ENCODE assay signal across 8 mouse cellular contexts in the genomic region with DNA sequence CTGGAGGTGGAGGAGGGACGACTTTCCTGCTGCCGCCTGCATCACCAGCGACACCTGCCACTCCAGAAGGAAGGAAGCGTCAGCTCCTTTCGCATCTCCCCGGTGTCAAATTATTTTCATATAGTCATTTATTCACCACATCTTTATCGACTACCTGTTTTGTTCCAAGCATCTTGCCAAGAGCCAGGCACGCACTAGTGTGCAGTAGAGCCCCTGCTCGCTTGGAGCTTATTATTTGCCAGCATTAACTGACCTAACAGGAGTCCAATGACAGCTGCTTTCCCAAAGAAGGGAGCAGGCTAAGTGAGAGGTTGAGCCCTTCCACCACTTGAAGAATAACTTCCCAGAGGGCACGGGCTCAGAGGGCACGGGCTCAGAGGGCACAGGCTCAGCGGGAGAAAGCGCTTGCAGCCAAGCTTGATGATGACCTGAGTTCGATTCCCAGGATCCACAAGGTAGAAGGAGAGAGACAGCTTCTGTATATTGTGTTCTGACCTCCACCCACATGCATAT. TPM values are rescaled to one million over a fixed set of nuclear protein-coding genes. Genes with fewer than 3 reads are reported as not detected.
A peak's percentile ranks its signal among the peaks of the same experiment; 100 is the strongest.
DNase-seq lines count a peak whose midpoint lies in the region; ATAC-seq and TF ChIP-seq lines count a peak whose summit lies in the region.

A gene (minus strand): TSS at position 337 of the 513 bp plus-strand sequence.

- peak within 1 kb of the TSS; percentile 77 for H3K4me3 ChIP-seq in lung, embryonic 16.5 days (ENCODE audit: low read length)
- peak within 1 kb of the TSS; percentile 84 for H3K4me3 ChIP-seq in embryonic facial prominence, embryonic 10.5 days
- peak within 1 kb of the TSS; percentile 88 for H3K4me3 ChIP-seq in heart, postnatal 0 days (ENCODE audit: low read depth, low read length)

- no peak for DNase-seq in lung, adult 18-20 months
- no peak for DNase-seq in embryonic facial prominence, embryonic 10.5 days (ENCODE audit: low spot score)
- DNase-seq in heart, postnatal 0 days (ENCODE audit: low spot score) = peak; percentile 45
- peak; percentile 66 to 68 for DNase-seq in kidney, postnatal 36 days
- DNase-seq in urinary bladder, adult 2 months (ENCODE audit: low spot score) = no peak
- no peak for DNase-seq in gastrocnemius, postnatal 36 days

- 0 out of 2 replicates have a peak within 1 kb of the TSS, but pooled peaks have one; percentile 20 for H3K27ac ChIP-seq in lung, embryonic 16.5 days (ENCODE audit: low read length)
- H3K27ac ChIP-seq in embryonic facial prominence, embryonic 10.5 days (replicated peaks) = peak within 1 kb of the TSS; percentile 85
- H3K27ac ChIP-seq in heart, postnatal 0 days (ENCODE audit: low read depth) = peak within 1 kb of the TSS; percentile 75

- intact Hi-C loops in gastrocnemius, postnatal 36 days (cut with DNase I) = no loop called here

- WGBS in lung, embryonic 16.5 days = 4% methylated on average over 14 of the region's 14 CpGs
- WGBS in embryonic facial prominence, embryonic 10.5 days = 3% methylated on average over 14 of the region's 14 CpGs
- WGBS in heart, postnatal 0 days = 9% methylated on average over 14 of the region's 14 CpGs

- H3K9ac ChIP-seq in lung, embryonic 16.5 days (ENCODE audit: low read length) = peak within 1 kb of the TSS; percentile 77
- peak within 1 kb of the TSS; percentile 59 for H3K9ac ChIP-seq in heart, postnatal 0 days (replicated peaks; ENCODE audit: low read depth, low read length)

- no peaks in the 10 kb centered on the region for H3K36me3 ChIP-seq in lung, embryonic 16.5 days (ENCODE audit: control insufficient read depth, insufficient read depth, low read length)
- H3K36me3 ChIP-seq in embryonic facial prominence, embryonic 10.5 days (replicated peaks) = no peaks in the 10 kb centered on the region
- H3K36me3 ChIP-seq in heart, postnatal 0 days (replicated peaks; ENCODE audit: control insufficient read depth, insufficient read depth, low read length) = no peaks in the 10 kb centered on the region

- peaks cover 17% of the 10 kb centered on the region; the same call in 1 of the 2 replicates for H3K4me1 ChIP-seq in lung, embryonic 16.5 days (replicated peaks; ENCODE audit: control insufficient read depth, insufficient read depth, low read length)
- H3K4me1 ChIP-seq in embryonic facial prominence, embryonic 10.5 days = peaks cover 41% of the 10 kb centered on the region
- peaks cover 15% of the 10 kb centered on the region; the same call in 1 of the 2 replicates for H3K4me1 ChIP-seq in heart, postnatal 0 days (ENCODE audit: control insufficient read depth, insufficient read depth)

- no peaks in the 10 kb centered on the region for H3K9me3 ChIP-seq in lung, embryonic 16.5 days (ENCODE audit: control insufficient read depth, low read length)
- no peaks in the 10 kb centered on the region for H3K9me3 ChIP-seq in embryonic facial prominence, embryonic 10.5 days
- no peaks in the 10 kb centered on the region for H3K9me3 ChIP-seq in heart, postnatal 0 days (replicated peaks; ENCODE audit: control insufficient read depth, low read length)

- ATAC-seq in lung, embryonic 16.5 days (ENCODE audit: low read depth) = peak; percentile 5; the same call in 1 of the 2 replicates
- peak; percentile 69 for ATAC-seq in heart, postnatal 0 days (ENCODE audit: insufficient read depth, low read depth)
- no peak for ATAC-seq in megakaryocyte progenitor cell, adult 5-6 weeks (replicated peaks; ENCODE audit: poor library complexity)

- H3K4me2 ChIP-seq in lung, embryonic 16.5 days (ENCODE audit: low read depth, low read length) = peak within 1 kb of the TSS; percentile 99
- H3K4me2 ChIP-seq in heart, postnatal 0 days (ENCODE audit: low read depth, low read length) = peak within 1 kb of the TSS; percentile 97

- H3K27me3 ChIP-seq in lung, embryonic 16.5 days (ENCODE audit: control insufficient read depth, insufficient read depth, low read depth, low read length) = peaks cover 8% of the 10 kb centered on the region; the same call in 1 of the 2 replicates
- H3K27me3 ChIP-seq in embryonic facial prominence, embryonic 10.5 days (replicated peaks; ENCODE audit: low read depth, poor library complexity, severe bottlenecking) = peaks cover 24% of the 10 kb centered on the region
- peaks cover 3% of the 10 kb centered on the region; the same call in 1 of the 2 replicates for H3K27me3 ChIP-seq in heart, postnatal 0 days (ENCODE audit: control insufficient read depth, insufficient read depth, low read length)

- TF ChIP-seq CTCF in heart, postnatal 0 days (IDR thresholded peaks at IDR 0.05; ENCODE audit: low read depth) = no peak

- no peak for TF ChIP-seq EP300 in heart, postnatal 0 days (IDR thresholded peaks at IDR 0.05; ENCODE audit: low read depth)

RNA-seq across cellular contexts. Expression of the gene that starts here (rescaled TPM):
- polyA plus RNA-seq in lung, embryonic 16.5 days (2015; fragmentation: Nextera tagmentation; extraction: Ambion mirVana) = 8.6 and 9.9 TPM in 2 replicates
- 17.4 and 18.3 TPM in 2 replicates for polyA plus RNA-seq in embryonic facial prominence, embryonic 10.5 days (2016; fragmentation: Nextera tagmentation; extraction: Ambion mirVana)
- 15.6 and 22.4 TPM in 2 replicates for total RNA-seq in heart, postnatal 0 days (2014; rRNA removed; ENCODE audit: low replicate concordance)
- polyA plus RNA-seq in heart, postnatal 0 days (2015; fragmentation: Nextera tagmentation; extraction: Ambion mirVana) = 6.0 and 6.3 TPM in 2 replicates
- total RNA-seq in megakaryocyte progenitor cell, adult 5-6 weeks (2015) = 121 and 122 TPM in 2 replicates
- 48.6 and 53.3 TPM in 2 replicates for total RNA-seq in megakaryocyte progenitor cell, adult 5-6 weeks (2017)
- polyA plus RNA-seq in urinary bladder, adult 2 months (2012; rRNA removed) = 5.1 and 8.1 TPM in 2 replicates
- total RNA-seq in gastrocnemius, postnatal 36 days (2021) = 1 to 10 TPM; 1.5 to 1.7 TPM

Comparison
In these comparisons a context has a peak if more than half of its experiments do, and no peak if none do; other contexts are left out.
1. H3K27ac ChIP-seq: peak in every context shown above with its lines; median percentile 85 in embryonic facial prominence, embryonic 10.5 days; 75 in heart, postnatal 0 days; 20 in lung, embryonic 16.5 days.
2. DNase-seq: peak in heart, postnatal 0 days (single experiment) and kidney, postnatal 36 days (2 of 2); none in lung, adult 18-20 months (0 of 2), embryonic facial prominence, embryonic 10.5 days (single experiment), urinary bladder, adult 2 months (single experiment) and gastrocnemius, postnatal 36 days (0 of 2).
3. Peak in every context shown above with its lines, with median percentiles within 50 percentile points of each other: H3K4me3 ChIP-seq.